Mouse (Mus musculus) mammary gland, adult 2 months (tissue): Measurements from ENCODE around the gene Aebp2. TPM values are rescaled to one million over a fixed set of nuclear protein-coding genes. Genes with fewer than 3 reads are reported as not detected.

Experiments used
- polyA plus RNA-seq: library from polyadenylated mRNA; depleted of rRNA; stranded (reverse); fragments of >200 nt; gene quantifications from 2 replicates; pipeline ENCODE4 v1.2.3, GENCODE M21; 2012; ENCODE audit warnings: low replicate concordance; rRNA removed

Gene Aebp2
- polyA plus RNA-seq, result 21.1 and 32.0 TPM in 2 replicates

DNA sequence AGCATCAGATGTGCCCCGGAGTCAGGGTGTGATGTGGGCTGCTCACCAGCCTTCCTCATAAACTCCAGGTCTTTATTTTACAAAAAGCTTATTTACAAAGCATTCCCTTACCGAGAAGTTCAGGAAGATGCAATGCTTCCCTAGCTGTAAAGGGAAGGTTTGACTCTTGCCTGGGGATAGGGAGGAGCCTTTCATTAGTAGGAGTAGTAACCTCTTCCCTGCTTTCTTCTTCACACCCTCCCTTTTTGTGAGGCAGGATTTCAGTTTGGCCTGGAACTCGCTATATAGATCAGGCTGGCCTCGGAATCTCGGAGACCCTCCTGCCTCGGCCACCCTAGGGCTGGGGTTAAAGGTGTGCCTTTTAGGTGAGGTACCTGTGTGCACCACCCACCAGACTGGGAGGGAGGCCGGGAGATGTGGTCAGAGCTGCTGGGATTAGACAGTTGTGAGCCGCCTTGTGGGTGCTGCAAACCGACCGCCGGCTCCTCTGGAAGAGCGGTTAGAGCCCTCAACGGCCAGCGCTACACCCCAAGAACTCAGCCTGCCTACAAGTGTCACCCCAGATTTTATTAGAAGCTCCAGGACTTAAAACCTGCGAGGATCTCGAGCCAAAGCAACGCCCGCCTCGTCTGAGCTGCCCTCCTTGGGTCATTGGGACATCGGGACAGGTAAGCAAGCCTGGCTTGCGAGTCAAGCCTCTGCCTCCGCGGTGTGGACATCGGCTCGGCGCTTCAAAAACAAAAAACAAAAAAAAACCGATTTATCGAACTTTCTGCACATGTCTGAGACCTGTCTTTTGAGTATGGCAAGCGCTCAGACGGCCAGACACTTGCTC, at the start of gene Aebp2:
Gene Aebp2, plus strand, starts transcription at position 273 of the 835 bp plus-strand sequence.

Other genes with a start within 250 kb of the Aebp2 start
- gene Plekha5, start 198.6 kb upstream of the Aebp2 start, polyA plus RNA-seq, result 12.2 and 21.2 TPM in 2 replicates
- gene Gm11077, start 106.6 kb downstream of the Aebp2 start, polyA plus RNA-seq, result not detected in 2 replicates